Mouse (Mus musculus): ENCODE results near the gene Atp6v0e2. TPM values are rescaled to one million over a fixed set of nuclear protein-coding genes. Genes with fewer than 3 reads are reported as not detected.

Atp6v0e2 gene
- total and polyA plus RNA-seq, 3 experiments: not detected

- H3K36me3 ChIP-seq (replicated peaks in 1 of 2; ENCODE audit: control insufficient read depth in 1 of 2, insufficient read depth in 1 of 2, low read length in 1 of 2): peaks cover 0 to 16% of the 10 kb centered on the region in 2 experiments
- no peak for DNase-seq (ENCODE audit: extremely low read depth)
- H3K9ac ChIP-seq (ENCODE audit: insufficient read depth, low read depth): no peak overlapping the region
- H3K27me3 ChIP-seq (replicated peaks): peaks cover 17% of the 10 kb centered on the region
- TF ChIP-seq BHLHE40 (IDR thresholded peaks at IDR 0.05; ENCODE audit: low read depth, low read length) (no peak), MAX (IDR thresholded peaks at IDR 0.05; ENCODE audit: low read length) (no peak), E2F4 (IDR thresholded peaks at IDR 0.05; ENCODE audit: insufficient replicate concordance, low read depth, low read length) (no peak), SMC3 (IDR thresholded peaks at IDR 0.05; ENCODE audit: low read depth, low read length) (no peak), ETS1 (conservative IDR thresholded peaks at IDR 0.05; ENCODE audit: low read depth, low read length) (no peak), RCOR1 (conservative IDR thresholded peaks at IDR 0.05; ENCODE audit: low read depth, low read length) (no peak), POLR2A (IDR thresholded peaks at IDR 0.05; ENCODE audit: low read depth, low read length) (no peak), KAT2A (IDR thresholded peaks at IDR 0.05; ENCODE audit: insufficient replicate concordance, low read length) (no peak), EP300 (IDR thresholded peaks at IDR 0.05; ENCODE audit: low read length) (no peak), CHD2 (IDR thresholded peaks at IDR 0.05; ENCODE audit: low read length) (no peak), MYC (IDR thresholded peaks at IDR 0.05; ENCODE audit: low read depth, low read length) (no peak), CTCF (conservative IDR thresholded peaks at IDR 0.05 in 1 of 2, IDR thresholded peaks at IDR 0.05 in 1 of 2; ENCODE audit: low read depth in 2 of 2, low read length in 2 of 2) (no peak), GABPA (IDR thresholded peaks at IDR 0.05; ENCODE audit: insufficient replicate concordance, low read depth, low read length) (no peak), UBTF (IDR thresholded peaks at IDR 0.05; ENCODE audit: low read depth, low read length) (no peak), MAFK (IDR thresholded peaks at IDR 0.05; ENCODE audit: insufficient replicate concordance, low read length) (no peak), MEF2A (IDR thresholded peaks at IDR 0.05; ENCODE audit: borderline replicate concordance, low read depth, low read length) (no peak), JUND (conservative IDR thresholded peaks at IDR 0.05; ENCODE audit: low read depth, low read length) (no peak), TCF12 (IDR thresholded peaks at IDR 0.05; ENCODE audit: low read depth, low read length) (no peak), TBP (conservative IDR thresholded peaks at IDR 0.05; ENCODE audit: low read depth, low read length) (no peak), POLR2AphosphoS2 (IDR thresholded peaks at IDR 0.05; ENCODE audit: low read depth, low read length) (no peak)
- in situ Hi-C loops (cut with MboI; ENCODE audit: low pct_ligation_motif_present, low pct_unique_long_range_greater_than_20kb, low sequenced_read_pairs): loop anchor here (5.0 kb wide), 1 partner anchor 71 kb away; the partner anchor contains the start of gene AI854703
- no peaks in the 10 kb centered on the region for H3K9me3 ChIP-seq (replicated peaks; ENCODE audit: low read length)
- dilution Hi-C loops (cut with MboI; ENCODE audit: extremely low pct_ligation_motif_present, extremely low pct_unique_long_range_greater_than_20kb, low sequenced_read_pairs): no loop called here
- H3K4me2 ChIP-seq (ENCODE audit: insufficient read depth, low read depth, poor library complexity, severe bottlenecking): no peak overlapping the region; the same call in 1 of the 2 replicates
- H3K4me1 ChIP-seq (ENCODE audit: control insufficient read depth in 1 of 2, insufficient read depth in 2 of 2): peaks cover 4 to 14% of the 10 kb centered on the region in 2 experiments
- H3K4me3 ChIP-seq (replicated peaks in 1 of 3; ENCODE audit: low read depth in 2 of 3, low read length in 2 of 3, poor library complexity in 1 of 3): no peak overlapping the region
- H3K79me2 ChIP-seq (replicated peaks; ENCODE audit: control insufficient read depth, extremely low read depth, insufficient read depth, poor library complexity, severe bottlenecking): no peaks in the 10 kb centered on the region
- H3K27ac ChIP-seq (ENCODE audit: insufficient read depth, low read depth): no peak overlapping the region
Observed at GRCm38 (mm10) chr6:48555956-48556355, 18.5 kb downstream of the Atp6v0e2 start.

- DNase-seq (ENCODE audit: extremely low read depth): no peak
- TF ChIP-seq MYC (IDR thresholded peaks at IDR 0.05; ENCODE audit: low read depth, low read length) (no peak), ETS1 (conservative IDR thresholded peaks at IDR 0.05; ENCODE audit: low read depth, low read length) (no peak), SIN3A (IDR thresholded peaks at IDR 0.05; ENCODE audit: low read length) (no peak), MXI1 (IDR thresholded peaks at IDR 0.05; ENCODE audit: low read depth, low read length) (no peak), KAT2A (IDR thresholded peaks at IDR 0.05; ENCODE audit: insufficient replicate concordance, low read length) (no peak), CTCF (conservative IDR thresholded peaks at IDR 0.05 in 1 of 2, IDR thresholded peaks at IDR 0.05 in 1 of 2; ENCODE audit: low read depth in 2 of 2, low read length in 2 of 2) (no peak), NELFE (IDR thresholded peaks at IDR 0.05; ENCODE audit: low read depth, low read length) (no peak), PAX5 (IDR thresholded peaks at IDR 0.05; ENCODE audit: low read length) (no peak), ELF1 (IDR thresholded peaks at IDR 0.05; ENCODE audit: low read depth, low read length) (no peak)
- peaks cover 0 to 4% of the 10 kb centered on the region in 2 experiments; a peak in 1 of 4 replicates for H3K4me1 ChIP-seq (ENCODE audit: control insufficient read depth in 1 of 2, insufficient read depth in 2 of 2)
- no peak overlapping the region for H3K4me3 ChIP-seq (replicated peaks in 1 of 3; ENCODE audit: low read depth in 2 of 3, low read length in 2 of 3, poor library complexity in 1 of 3)
- no peak overlapping the region for H3K9ac ChIP-seq (ENCODE audit: insufficient read depth, low read depth)
- no peak overlapping the region for H3K27ac ChIP-seq (ENCODE audit: insufficient read depth, low read depth)
- in situ Hi-C loops (cut with MboI; ENCODE audit: low pct_ligation_motif_present, low pct_unique_long_range_greater_than_20kb, low sequenced_read_pairs) (no loop called here), dilution Hi-C loops (cut with MboI; ENCODE audit: extremely low pct_ligation_motif_present, extremely low pct_unique_long_range_greater_than_20kb, low sequenced_read_pairs) (no loop called here)
- no peaks in the 10 kb centered on the region for H3K79me2 ChIP-seq (replicated peaks; ENCODE audit: control insufficient read depth, extremely low read depth, insufficient read depth, poor library complexity, severe bottlenecking)
- no peak overlapping the region for H3K4me2 ChIP-seq (ENCODE audit: insufficient read depth, low read depth, poor library complexity, severe bottlenecking)
- H3K9me3 ChIP-seq (replicated peaks; ENCODE audit: low read length): peaks cover 4% of the 10 kb centered on the region
- H3K27me3 ChIP-seq (replicated peaks): no peaks in the 10 kb centered on the region
- peaks cover 3 to 43% of the 10 kb centered on the region in 2 experiments for H3K36me3 ChIP-seq (replicated peaks in 1 of 2; ENCODE audit: control insufficient read depth in 1 of 2, insufficient read depth in 1 of 2, low read length in 1 of 2)
Observed at GRCm38 (mm10) chr6:48565693-48566310, 28.4 kb downstream of the Atp6v0e2 start.

All from CH12.LX (cell line).